Mouse (Mus musculus): Measurements from ENCODE around the gene Vps37d.
A peak's percentile ranks its signal among the peaks of the same experiment; 100 is the strongest.
"Not testable (repeated sequence)": the region's sequence is repeated elsewhere in the genome, so short reads cannot be mapped to it uniquely, and the experiment has no call there.

Gene Vps37d

DNA sequence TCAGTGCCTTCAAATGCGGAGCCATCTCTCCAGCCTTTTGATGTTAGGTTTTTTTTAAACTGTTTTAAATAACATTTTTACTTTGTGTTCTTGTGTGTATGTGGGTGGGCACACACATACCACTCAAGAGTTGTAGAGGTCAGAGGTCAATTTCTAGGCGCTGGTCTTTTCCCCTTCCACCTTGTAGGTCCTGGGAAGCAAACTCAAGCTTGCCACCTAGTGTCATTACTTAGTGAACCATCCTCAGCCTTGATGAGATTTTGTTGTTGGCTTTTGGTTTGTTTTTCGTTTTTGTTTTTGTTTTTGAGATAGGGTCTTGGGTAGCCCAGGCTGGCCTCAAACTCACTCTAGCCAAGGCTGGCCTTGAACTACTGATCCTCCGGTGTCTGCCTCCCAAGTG is 2.4 kb downstream of the Vps37d start:
- DNase-seq (ENCODE audit: low read depth, low spot score): no peak

DNA sequence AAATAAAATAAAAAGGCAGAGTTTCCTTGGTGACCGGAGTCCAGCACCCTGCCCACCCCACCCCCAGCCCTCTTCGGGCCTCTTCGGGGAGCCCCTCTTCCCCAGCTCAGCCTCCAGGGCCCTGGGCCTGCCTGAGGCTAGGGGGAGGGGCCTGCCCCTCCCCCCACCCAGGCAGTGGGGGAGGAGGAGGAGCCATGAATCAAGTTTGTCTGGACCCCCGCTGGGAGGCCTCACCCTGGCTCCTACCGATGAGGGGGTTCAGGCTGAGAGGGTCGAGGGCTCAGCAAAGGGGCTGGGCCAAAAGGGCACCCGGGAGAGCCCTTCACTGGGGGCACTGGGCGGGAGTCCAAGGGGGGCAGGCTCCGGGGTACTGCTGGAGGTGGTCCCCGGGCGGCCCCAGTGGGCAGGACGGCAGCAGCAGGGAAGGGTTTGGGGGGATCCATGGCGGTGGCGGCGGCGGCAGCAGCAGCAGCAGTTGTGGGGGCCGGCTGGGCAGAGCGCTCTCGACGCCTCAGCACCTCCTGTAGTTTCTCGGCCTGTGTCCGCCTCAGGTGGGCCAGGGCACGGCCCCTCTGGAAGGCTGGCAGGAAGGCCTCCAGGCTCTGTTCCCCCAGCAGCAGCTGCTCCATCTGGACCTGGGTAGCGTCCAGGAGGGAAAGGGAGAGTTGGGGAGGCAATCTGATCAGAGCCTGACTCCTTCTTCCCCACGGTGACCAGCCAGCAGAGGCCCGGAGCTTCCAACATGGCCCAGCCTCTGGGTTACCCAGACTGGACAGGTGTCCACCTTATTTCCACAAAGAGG is 4.5 kb downstream of the Vps37d start:
- DNase-seq (ENCODE audit: low read depth, low spot score): no peak

DNA sequence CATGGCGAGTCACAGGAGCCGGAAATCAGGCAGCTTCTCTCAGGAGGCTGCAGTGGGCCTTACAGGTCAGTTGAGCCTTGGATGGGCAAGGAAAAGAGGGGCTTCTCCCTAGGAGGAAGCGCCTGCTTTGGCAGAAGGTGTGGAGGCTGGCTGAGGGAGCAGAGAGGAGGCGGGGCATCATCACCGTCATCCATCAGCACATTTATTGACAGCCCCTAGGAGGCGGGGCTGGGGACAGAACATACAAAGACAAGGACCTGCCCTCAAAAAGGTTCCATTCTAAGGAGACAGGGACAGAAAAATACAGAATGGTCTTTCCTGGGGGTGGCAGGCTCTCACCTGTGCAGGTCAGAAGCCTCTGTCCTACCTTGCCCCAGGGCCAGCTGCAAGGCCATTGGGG is 5.3 kb downstream of the Vps37d start:
- DNase-seq (ENCODE audit: low read depth, low spot score): no peak

DNA sequence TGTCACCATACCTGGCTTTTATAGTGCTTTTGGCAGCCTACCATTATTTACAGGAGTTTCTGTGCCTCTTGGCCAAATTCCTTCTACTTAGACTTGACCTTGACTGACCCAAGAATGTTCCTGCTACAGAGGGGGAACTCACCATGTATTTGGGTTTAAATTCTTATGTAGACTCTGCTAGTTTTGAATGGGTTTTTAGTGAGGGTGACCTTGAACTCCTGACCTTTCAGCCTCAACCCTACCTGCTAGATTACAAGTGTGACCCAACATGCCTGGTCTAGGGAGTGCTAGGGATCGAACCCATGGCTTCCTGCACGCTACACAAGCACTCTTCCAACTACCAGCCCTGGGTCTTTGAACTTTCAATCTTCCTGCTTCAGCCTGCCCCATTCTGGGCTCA is 6.0 kb downstream of the Vps37d start:
- no peak for DNase-seq (ENCODE audit: low read depth, low spot score)

DNA sequence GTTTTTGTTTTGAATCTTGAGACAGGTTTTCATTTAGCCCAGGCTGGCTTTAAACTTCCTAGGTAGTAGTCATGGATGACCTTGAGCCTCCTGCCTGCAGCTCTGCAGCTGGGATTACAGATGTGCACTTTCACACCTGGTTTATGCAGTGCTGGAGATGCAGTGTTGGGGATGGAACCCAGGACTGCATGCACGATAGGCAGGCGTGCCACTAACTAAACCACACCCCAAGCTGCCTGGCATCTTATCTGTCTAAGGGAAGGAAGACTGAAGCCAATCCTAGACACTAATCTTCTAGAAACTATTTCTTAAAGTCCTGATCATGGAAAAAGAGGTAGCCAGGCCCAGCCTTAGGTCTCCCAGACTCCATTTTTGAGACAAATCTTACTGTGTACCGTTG is 7.6 kb downstream of the Vps37d start:
- no peak for DNase-seq (ENCODE audit: low read depth, low spot score)

DNA sequence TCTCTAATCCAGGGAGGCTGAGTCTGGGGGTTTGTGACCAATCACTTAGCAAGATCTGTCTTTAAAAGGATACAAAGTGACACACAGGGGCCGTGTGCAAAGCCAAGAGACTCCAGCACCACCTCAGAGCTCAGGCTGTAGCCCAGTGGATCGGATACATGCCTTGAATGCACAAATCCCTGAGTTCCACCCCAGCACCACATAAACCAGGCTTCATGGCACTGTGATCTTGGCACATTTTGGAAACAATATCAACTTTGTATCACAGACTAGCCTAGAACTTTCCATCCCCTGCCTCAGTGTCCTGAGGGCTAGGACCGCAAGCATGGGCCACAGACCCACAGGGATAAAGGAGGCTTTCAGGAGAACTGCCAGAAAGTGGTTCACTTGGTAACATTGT is 12.1 kb downstream of the Vps37d start:
- DNase-seq (ENCODE audit: low read depth, low spot score): no peak

DNA sequence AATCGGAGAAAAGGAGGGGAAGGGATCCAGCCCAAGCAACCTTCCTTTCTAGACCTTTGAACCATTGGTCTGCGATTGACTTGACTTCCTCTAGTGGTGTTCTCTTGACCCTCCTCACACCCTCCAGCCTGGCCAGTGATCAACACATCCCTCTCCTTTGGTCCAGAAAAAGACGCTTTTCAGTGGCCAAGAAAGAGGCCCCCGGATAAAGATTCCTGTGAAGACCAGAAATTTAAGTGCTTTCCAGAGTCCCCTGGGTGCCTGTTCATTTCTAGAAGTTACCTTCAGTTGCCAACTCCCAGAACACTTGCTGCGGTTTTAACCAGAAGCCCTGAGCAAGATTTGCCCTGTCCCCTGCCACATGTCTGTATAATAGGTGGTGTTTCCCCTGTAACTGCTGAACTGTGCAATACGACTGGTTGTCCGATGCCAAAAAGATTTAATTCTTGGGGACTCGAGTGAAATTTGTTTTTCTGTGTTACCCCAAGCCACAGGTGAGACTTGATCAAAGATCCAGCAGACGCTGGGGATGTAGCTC is 13.1 kb downstream of the Vps37d start, which contains the start of gene Bud23:
Gene Bud23, minus strand, starts transcription at position 51 of the 538 bp plus-strand sequence.
- DNase-seq (ENCODE audit: low read depth, low spot score): not testable (repeated sequence)

DNA sequence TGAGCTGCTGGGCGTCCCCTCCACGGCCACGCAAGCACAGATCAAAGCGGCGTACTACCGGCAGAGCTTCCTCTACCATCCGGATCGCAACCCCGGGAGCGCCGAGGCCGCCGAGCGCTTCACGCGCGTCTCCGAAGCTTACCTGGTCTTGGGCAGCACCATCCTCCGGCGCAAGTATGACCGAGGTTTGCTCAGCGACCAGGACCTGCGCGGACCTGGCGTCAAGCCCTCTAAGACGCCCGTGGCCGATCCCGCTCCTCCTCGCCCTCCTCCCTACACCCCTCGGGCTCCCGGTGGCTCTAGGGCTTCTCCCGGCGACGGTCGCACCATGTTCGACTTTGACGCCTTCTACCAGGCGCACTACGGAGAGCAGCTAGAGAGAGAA is 13.7 kb downstream of the Vps37d start:
- no peak for DNase-seq (ENCODE audit: low read depth, low spot score)

DNA sequence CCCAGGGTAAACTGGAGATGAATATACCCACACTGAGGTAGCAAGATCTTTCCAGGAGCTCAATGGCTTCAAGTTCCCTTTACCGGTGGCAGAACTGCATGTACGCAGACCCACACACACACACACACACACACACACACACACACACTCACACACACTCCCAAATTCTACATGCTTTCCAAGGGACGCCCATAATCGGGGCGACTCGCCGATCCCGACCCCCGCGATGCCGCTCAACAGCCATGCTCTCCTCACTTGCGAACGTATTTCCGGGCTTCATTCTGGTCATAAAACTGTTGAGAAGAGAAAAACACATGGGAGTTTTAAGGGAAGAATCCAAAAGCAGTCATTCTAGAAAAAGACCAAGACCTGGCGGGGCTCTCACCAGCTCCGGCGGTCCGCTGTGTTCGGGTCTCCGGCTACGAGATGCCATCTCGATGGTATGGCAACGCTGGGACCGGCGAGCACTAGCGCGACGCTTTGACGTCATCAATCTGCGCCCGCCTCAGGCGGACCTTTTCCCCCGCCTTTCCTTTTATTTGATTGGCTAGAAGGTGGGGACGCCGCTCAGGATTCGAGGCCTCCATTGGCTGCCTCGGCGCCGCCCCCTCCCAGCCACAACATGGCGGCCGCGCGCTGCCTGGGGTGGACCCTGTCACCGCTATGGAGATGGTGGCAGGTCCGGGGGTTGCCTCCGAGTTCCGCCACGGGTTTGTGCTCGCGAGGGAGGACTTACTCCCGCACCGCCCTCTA is 14.3 kb downstream of the Vps37d start, which contains the start of gene Dnajc30:
Gene Dnajc30, plus strand, starts transcription at position 574 of the 753 bp plus-strand sequence.
- DNase-seq (ENCODE audit: low read depth, low spot score): peak; percentile 95

DNA sequence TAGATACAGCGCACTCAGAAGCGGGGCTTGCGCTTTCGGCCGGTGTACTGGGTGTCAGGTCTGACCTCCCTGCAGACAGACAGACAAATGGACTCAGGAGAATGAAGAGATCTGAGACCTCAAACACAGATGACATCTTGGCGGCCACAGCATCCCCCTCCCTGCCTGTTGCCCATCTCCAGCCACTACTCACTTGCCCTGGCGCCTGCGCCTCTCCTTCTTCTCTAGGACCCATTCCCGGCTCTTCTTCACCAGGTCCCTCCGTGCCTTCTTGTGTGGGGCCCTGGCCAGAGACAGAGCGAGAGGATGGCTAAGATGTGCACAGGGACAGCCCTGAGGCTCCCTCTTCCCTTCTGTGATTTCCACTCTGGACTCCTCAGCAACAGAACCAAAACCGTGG is 24.7 kb downstream of the Vps37d start:
- DNase-seq (ENCODE audit: low read depth, low spot score): no peak

DNA sequence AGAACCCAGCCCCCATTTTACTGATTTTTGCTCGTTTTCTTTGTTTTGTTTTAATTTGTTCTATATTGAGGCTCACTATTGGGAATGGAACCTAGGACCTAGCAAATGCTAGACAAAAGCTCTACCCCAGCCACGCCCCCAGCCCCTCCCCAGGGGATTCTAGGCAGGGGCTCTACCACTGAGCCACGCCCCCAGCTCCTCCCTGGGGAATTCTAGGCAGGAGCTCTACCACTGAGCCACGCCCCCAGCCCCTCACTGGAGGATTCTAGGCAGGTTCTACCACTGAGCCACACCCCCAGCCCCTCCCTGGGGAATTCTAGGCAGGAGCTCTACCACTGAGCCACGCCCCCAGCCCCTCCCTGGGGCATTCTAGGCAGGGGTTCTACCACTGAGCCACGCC is 28.8 kb downstream of the Vps37d start:
- DNase-seq (ENCODE audit: low read depth, low spot score): not testable (repeated sequence)

DNA sequence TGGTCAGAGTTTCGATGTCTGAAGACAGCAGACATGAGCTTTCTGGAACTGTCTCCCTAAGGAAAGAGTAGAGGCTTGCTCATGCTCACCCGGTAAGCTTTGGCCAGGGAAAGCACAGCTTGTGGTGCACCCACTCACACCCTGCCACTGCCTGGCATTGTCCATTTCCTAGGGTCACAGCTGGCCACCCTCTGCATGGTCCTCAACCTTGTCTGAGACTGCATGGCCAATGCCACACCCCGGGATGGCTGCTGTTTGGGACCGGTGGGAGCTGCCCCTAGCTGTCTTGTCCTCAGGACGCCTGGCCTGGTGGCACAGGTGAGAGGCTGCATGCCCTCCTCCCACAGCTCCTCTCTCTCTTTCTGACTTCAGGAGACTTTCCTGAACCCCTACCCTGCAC is 29.5 kb downstream of the Vps37d start:
- DNase-seq (ENCODE audit: low read depth, low spot score): no peak

DNA sequence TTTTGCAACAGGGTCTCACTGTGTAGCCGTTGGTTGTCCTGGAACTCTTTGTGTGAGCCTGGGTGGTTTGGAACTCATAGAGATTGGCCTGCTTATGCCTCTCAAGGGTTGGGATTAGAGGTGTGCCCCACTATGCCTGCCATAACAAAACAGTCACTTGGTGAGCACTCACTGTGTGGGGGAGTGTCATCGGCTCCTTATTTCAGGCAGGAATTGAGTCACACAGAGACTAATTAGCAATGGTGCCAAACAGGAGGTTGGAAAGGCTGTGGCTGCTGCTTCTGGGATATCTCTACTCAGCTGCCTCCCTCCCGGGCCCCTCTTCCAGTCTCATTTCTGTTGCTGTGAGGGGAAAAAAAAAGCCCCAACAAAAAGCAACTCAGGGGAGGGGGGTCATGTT is 33.5 kb downstream of the Vps37d start:
- no peak for DNase-seq (ENCODE audit: low read depth, low spot score)

DNA sequence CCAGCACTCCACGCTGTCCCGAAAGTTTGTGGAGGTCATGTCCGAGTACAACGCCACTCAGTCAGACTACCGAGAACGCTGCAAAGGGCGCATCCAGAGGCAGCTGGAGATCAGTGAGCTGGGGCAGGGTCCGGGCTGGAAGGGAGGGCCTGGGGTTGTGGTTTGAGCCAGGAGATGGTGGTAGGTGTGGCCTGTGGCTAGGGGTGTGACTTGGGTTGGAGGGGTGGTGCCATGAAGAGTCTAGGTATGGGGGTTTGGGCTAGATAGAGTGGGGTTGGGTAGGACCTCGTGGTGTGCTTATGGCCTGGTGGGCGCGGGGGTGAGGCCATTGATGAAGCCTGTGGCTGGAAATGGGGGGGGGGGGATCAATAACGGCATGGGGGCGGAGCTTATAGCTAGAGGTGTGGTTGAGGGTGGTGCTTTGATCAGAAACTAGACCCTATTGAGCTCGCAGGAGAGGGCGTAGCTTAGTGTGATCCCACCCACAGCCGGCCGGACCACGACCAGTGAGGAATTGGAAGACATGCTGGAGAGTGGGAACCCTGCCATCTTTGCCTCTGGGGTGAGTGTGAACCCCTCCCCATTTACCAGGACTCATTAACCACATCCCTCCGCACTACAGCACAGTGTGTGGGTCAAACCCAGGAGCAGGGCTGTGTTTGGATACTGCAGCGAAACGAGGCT is 35.8 kb downstream of the Vps37d start:
- no peak for DNase-seq (ENCODE audit: low read depth, low spot score)

DNA sequence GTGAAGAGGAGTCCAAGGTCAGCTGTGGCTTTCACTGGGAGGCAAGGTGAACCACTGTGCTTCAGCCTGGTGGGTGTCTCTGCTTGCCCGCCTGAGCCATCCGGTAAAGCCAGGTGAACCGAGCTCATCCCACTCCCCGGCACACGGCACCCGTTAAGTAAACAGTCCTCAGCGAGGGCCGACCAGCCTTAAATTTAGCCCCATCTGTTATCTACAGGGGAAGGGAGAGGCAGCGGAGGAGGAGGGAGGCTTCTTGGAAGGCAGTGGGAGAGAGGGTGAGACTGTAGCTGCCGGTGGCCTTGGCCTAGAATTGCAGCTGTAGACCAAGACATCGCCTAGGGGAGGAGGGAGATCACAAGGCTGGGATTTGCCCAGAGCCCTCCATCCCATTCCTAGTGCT is 37.3 kb downstream of the Vps37d start:
- DNase-seq (ENCODE audit: low read depth, low spot score): no peak

DNA sequence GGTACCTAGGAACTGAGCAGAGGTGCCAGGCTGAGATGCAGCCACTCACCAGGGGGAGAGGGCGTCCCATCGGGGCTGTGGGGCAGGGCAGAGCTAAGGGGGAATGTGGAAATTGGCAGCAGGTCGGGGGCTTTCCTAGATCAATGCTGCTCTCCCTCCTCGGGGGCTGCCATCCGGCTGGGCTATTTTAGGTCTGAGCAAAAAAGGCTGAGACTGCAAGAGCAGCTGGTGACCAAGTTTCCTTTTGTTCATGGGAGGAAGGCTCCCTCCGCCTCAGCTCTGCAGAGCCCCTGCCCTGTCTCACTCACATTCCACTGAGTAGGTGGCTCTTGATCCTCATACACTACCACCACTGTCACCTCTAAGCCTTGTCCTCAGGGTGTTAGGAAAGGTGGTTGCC is 38.0 kb downstream of the Vps37d start:
- no peak for DNase-seq (ENCODE audit: low read depth, low spot score)

DNA sequence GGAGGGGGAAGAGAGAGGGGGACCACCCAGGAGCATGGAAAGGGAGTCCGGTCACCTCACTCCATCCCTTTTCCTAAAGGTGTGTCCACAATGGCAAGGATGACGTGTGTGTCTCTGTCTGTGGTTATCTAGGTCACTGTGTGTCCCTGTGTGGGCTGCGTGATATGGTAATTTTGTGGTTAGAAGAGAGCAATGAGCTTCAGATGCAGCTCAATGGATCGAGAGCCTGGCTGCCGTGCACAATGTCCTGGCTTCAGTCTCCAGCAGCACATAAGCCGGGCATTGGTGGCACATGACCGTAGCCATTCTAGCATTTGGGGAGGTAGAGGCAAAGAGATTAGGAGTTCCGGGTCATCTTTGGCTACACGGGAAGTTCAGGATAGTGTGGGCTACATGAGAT is 38.5 kb downstream of the Vps37d start:
- no peak for DNase-seq (ENCODE audit: low read depth, low spot score)

DNA sequence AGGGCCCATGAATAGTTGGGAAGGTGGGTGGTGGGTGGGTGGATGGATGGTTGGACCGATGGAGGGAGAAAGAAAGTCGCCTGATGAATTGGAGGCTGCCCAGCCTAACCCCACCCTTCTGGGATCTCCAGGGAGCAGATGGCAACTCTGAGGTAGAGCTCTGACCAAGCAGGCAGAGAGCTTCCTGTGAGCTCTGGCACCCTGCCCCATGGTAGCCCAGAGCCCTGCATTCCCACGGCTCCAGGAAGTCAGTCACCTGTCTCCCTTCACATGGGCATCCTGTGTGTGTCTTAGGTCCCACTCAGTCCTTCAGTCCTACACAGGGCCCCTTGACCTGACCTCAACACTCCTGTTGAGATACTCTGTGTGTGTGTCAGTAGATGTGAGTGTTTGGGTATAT is 40.1 kb downstream of the Vps37d start:
- DNase-seq (ENCODE audit: low read depth, low spot score): no peak

DNA sequence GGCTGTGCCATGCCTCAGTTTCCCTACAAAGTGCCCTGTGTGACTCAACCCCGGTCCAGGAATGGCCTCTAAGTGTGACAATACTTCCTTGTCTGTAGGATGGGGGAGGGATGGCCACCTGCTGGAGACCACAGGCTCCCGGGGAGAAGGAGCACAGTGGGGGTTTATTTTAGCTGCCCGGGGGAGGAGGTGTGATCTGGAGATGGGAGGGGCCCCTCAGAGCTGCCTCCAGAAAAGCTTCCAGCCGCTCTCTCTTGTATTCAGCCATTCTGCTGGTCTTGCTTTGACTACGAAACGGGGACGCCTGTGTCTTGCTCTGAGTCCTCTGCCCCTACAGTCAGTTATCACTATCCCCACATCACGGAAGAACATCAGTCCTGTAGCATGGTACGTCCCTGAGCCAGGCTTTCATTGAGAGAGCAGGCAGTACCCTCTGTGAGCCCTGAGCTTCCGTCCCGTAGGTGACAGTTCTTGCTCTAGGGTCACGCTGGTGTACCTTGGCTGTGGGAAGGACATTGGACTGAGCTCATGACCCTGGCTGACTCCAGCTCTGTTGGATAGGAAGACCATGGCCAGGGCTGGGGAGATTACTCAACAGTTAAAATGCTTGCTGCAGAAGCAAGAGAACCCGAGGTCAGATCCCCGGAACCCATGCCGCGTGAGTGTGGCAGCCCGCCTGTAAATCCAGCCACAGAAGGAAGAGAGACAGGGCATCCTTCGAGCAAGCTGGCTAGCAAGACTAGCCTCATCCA is 42.3 kb downstream of the Vps37d start:
- no peak for DNase-seq (ENCODE audit: low read depth, low spot score)

DNA sequence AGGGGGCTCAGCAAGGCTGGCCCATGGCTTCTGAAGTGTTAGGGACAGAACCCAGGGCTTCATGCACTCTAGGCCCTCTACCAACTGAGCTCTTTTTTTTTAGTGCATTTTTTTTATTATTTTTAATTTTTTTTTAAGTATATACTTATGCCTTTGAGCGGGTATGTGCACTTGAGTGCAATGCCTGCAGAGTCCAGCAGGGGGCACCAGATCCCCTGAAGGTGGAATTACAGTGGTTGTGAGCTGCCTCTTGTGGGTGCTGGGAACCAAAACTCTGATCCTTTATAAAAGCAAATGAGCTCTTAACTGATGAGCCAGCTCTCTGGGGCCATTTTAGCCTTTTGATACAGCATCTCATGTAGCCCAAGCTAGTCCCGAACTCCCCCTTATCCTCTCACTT is 43.5 kb downstream of the Vps37d start:
- DNase-seq (ENCODE audit: low read depth, low spot score): no peak

DNA sequence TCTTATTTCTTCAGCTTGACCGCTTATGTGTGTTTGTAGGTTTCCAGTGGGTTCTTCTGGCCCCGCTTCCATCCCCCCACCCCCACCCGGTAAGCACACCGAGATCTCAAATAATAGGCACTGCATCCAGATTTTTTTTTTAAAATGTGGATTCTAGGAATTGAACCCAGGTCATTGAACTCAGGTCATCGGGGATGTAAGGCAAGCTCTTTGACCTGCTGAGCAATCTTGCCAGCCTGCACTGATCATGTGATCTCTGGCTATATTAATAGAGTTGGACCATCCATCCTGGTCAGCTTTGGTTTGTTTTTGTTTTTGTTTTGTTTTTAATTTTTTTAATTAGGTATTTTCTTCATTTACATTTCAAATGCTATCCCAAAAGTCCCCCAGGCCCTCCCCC is 45.5 kb downstream of the Vps37d start:
- no peak for DNase-seq (ENCODE audit: low read depth, low spot score)

Data from embryo, embryonic 11.5 days (tissue).